ENCODE assay signal across 28 mouse cellular contexts in the genomic region with DNA sequence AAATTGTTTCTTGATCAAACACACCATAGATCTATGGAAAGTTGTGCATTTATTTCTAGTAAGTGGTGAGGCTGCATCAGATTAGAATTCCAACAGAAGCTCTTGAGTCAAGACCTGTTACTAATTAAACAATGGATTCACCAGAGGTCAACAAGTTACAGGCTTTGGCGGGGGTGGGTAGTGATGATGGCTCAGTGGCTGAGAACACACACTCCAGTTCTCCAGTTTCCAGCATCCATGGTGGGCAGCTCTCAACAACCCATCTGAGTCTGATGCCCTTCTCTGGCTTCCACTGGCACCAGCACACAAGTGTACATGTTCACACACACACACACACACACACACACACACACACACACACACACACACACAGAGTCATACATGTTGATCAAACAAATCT. TPM values are rescaled to one million over a fixed set of nuclear protein-coding genes. Genes with fewer than 3 reads are reported as not detected.
"Had no signal": no experiment of that assay in that cellular context is flagged by ENCODE, and none has a peak within 500 bp of the region (broad histone marks: within the 10 kb centered on the region; RNA-seq: fewer than 3 reads in every experiment).

No protein-coding gene starts in this region.

- DNase-seq: cerebellum, adult 8-10 months; cerebellum, adult 9-10 months; cerebellum, adult 9-11 months; cerebellum, postnatal 10 days; cerebellum, postnatal 14 days; cerebellum, postnatal 25 days; cerebellum, postnatal 36 days; embryo, embryonic 11 days; forebrain, postnatal 0 days; gastrocnemius, adult 2 months; gastrocnemius, postnatal 10 days; gastrocnemius, postnatal 14 days; gastrocnemius, postnatal 25 days; gastrocnemius, postnatal 36 days; heart, adult 18-20 months; heart, adult 2 months had no signal

- H3K27me3 ChIP-seq: embryonic facial prominence, embryonic 12.5 days; embryonic facial prominence, embryonic 13.5 days; embryonic facial prominence, embryonic 15.5 days; forebrain, embryonic 12.5 days; forebrain, embryonic 13.5 days; forebrain, embryonic 15.5 days had no signal

- ATAC-seq: forebrain, embryonic 13.5 days; forebrain, embryonic 14.5 days; forebrain, embryonic 15.5 days; forebrain, embryonic 16.5 days; forebrain, postnatal 0 days had no signal

RNA-seq across cellular contexts. Expression of a gene that starts 56.3 kb away (rescaled TPM):
- total RNA-seq: common myeloid progenitor, adult 5-6 weeks; gastrocnemius, adult 8-10 months; granulocyte monocyte progenitor cell, adult 5-6 weeks had no signal
- polyA plus RNA-seq: erythroblast, embryonic 14.5 days had no signal
